Mouse (Mus musculus) embryonic facial prominence, embryonic 15.5 days (tissue): ENCODE results near the gene Sntb2. TPM values are rescaled to one million over a fixed set of nuclear protein-coding genes. Genes with fewer than 3 reads are reported as not detected.
A peak's percentile ranks its signal among the peaks of the same experiment; 100 is the strongest.
"Not testable (repeated sequence)": the region's sequence is repeated elsewhere in the genome, so short reads cannot be mapped to it uniquely, and the experiment has no call there.

ENCODE experiments used
- ATAC-seq: fragments of 200-750 bp; cut with Nextera tagmentation; 2 replicates; pipeline ENCODE4 v1.8.0; 2017; ENCODE audit warnings: low read depth, moderate TSS enrichment; ENCODE audit not compliant: insufficient number of reproducible peaks, low FRiP score, low TSS enrichment
- H3K27ac ChIP-seq: fragments of 300-500 bp; sonication (generic); replicated peaks from 2 replicates; pipeline ENCODE4 v1.5.1; 2015; ENCODE audit warnings: mild to moderate bottlenecking, inconsistent platforms
- H3K27me3 ChIP-seq: fragments of 300-500 bp; sonication (generic); 2 replicates; pipeline ENCODE4 v1.6.1; 2015; ENCODE audit warnings: inconsistent platforms
- H3K36me3 ChIP-seq: fragments of 300-500 bp; sonication (generic); 2 replicates; pipeline ENCODE4 v1.6.1; 2015; ENCODE audit warnings: mild to moderate bottlenecking, inconsistent platforms
- H3K4me1 ChIP-seq: fragments of 300-500 bp; sonication (generic); 2 replicates; pipeline ENCODE4 v1.6.1; 2015; ENCODE audit warnings: inconsistent platforms
- H3K4me2 ChIP-seq: fragments of 300-500 bp; sonication (generic); replicated peaks from 2 replicates; pipeline ENCODE4 v1.6.1; 2015; ENCODE audit warnings: mild to moderate bottlenecking, inconsistent platforms
- H3K4me3 ChIP-seq: fragments of 300-500 bp; sonication (generic); replicated peaks from 2 replicates; pipeline ENCODE4 v1.5.1; 2015; ENCODE audit warnings: mild to moderate bottlenecking, inconsistent platforms
- H3K9ac ChIP-seq: fragments of 300-500 bp; sonication (generic); 2 replicates; pipeline ENCODE4 v1.6.1; 2015; ENCODE audit warnings: inconsistent platforms
- H3K9me3 ChIP-seq: fragments of 300-500 bp; sonication (generic); replicated peaks from 2 replicates; pipeline ENCODE4 v1.6.1; 2016; ENCODE audit warnings: inconsistent platforms
- WGBS: fragments of 180-500 bp; shearing (Covaris S2); methylation state at CpG from one replicate; pipeline ENCODE4 v1.1.7; 2015; 5-methylcytosine and 5-hydroxymethylcytosine counted together
- polyA plus RNA-seq: library from polyadenylated mRNA; unstranded; fragments of >200 nt; fragmentation: Nextera tagmentation; extraction: Ambion mirVana; gene quantifications from 2 replicates; pipeline ENCODE4 v1.2.1, GENCODE M21; 2015

Sntb2 gene
- polyA plus RNA-seq, 1 experiment from 2014 or later: 18.3 TPM

- no peaks in the 10 kb centered on the region for H3K9me3 ChIP-seq
- no peak for ATAC-seq
- no peak overlapping the region for H3K27ac ChIP-seq
- no peak overlapping the region for H3K4me2 ChIP-seq
- H3K4me1 ChIP-seq: no peaks in the 10 kb centered on the region
- no peak overlapping the region for H3K4me3 ChIP-seq
- H3K36me3 ChIP-seq: peaks cover 59% of the 10 kb centered on the region
- H3K9ac ChIP-seq: no peak overlapping the region
- 87% methylated on average over 3 of the region's 3 CpGs for WGBS
- no peaks in the 10 kb centered on the region for H3K27me3 ChIP-seq
These were observed 72.2 kb downstream of the Sntb2 start for GRCm38 (mm10) chr8:107007795-107008194.

DNA sequence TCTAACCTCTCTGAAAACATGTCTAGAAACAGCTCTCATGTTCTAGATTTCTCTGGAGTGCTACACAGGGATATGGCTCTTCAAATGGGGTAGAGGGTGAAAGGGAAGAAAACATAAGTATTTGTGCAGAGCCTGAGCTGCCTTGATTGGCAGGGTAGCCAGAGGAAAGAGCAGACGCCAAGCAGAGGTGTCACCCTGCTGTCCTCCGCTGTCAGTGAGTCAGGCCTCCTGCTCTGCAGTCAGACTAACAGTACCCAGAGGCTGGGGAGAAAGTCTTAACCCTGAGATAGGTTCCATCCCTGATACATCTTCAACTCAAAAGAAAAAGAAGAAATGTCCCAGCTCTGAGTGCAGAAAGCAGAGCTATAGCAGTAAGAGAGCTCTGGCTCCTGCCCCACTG, 77.1 kb downstream of the Sntb2 start:
- ATAC-seq: no peak
- no peak overlapping the region for H3K9ac ChIP-seq
- 71% methylated on average over 2 of the region's 2 CpGs for WGBS
- H3K27me3 ChIP-seq: no peaks in the 10 kb centered on the region
- no peaks in the 10 kb centered on the region for H3K9me3 ChIP-seq
- no peak overlapping the region for H3K4me3 ChIP-seq
- H3K4me1 ChIP-seq: no peaks in the 10 kb centered on the region
- no peak overlapping the region for H3K4me2 ChIP-seq
- H3K27ac ChIP-seq: no peak overlapping the region
- peaks cover 42% of the 10 kb centered on the region for H3K36me3 ChIP-seq

DNA sequence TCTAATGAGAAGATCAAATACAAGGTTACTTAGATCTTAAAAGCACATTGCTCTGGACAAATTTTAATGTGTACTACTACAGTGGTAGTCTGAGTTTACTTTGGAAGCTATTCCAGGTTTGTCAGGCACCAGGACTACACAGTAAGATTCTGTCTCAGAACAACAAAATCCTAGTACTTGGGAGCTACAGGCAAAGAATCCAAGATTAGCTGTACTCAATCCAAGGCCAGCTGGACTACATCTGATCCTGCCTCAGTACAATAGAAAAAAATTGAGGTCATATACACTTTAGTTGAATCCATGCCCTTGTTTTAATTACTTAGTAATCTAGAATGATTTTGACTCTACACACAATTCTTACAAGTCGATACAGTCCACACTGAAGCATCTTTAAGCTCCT, 79.4 kb downstream of the Sntb2 start:
- H3K9me3 ChIP-seq: no peaks in the 10 kb centered on the region
- no peaks in the 10 kb centered on the region for H3K4me1 ChIP-seq
- no peak for ATAC-seq
- H3K4me2 ChIP-seq: no peak overlapping the region
- WGBS: 93% methylated on average over 1 of the region's 1 CpGs
- H3K27me3 ChIP-seq: no peaks in the 10 kb centered on the region
- H3K36me3 ChIP-seq: peaks cover 29% of the 10 kb centered on the region
- no peak overlapping the region for H3K27ac ChIP-seq
- no peak overlapping the region for H3K9ac ChIP-seq
- H3K4me3 ChIP-seq: no peak overlapping the region

- no peaks in the 10 kb centered on the region for H3K36me3 ChIP-seq
- H3K27me3 ChIP-seq: no peaks in the 10 kb centered on the region
- H3K4me2 ChIP-seq: no peak overlapping the region
- H3K9me3 ChIP-seq: no peaks in the 10 kb centered on the region
- ATAC-seq: no peak
- no peak overlapping the region for H3K27ac ChIP-seq
- WGBS: 88% methylated on average over 8 of the region's 8 CpGs
- no peak overlapping the region for H3K4me3 ChIP-seq
- no peak overlapping the region for H3K9ac ChIP-seq
- H3K4me1 ChIP-seq: no peaks in the 10 kb centered on the region
These were observed 87.9 kb downstream of the Sntb2 start for GRCm38 (mm10) chr8:107023479-107023878.

GRCm38 (mm10) chr8:107029310-107029709, 93.8 kb downstream of the Sntb2 start:
- Histone ChIP-seq H3K27ac (no peak overlapping the region), H3K9ac (no peak overlapping the region), H3K4me1 (peaks cover 18% of the 10 kb centered on the region), H3K9me3 (no peaks in the 10 kb centered on the region), H3K4me2 (no peak overlapping the region), H3K4me3 (no peak overlapping the region), H3K27me3 (no peaks in the 10 kb centered on the region), H3K36me3 (no peaks in the 10 kb centered on the region)
- WGBS: 69% methylated on average over 3 of the region's 3 CpGs
- ATAC-seq: no peak

- Histone ChIP-seq H3K4me3 (no peak overlapping the region), H3K9ac (no peak overlapping the region), H3K27me3 (no peaks in the 10 kb centered on the region), H3K4me2 (no peak overlapping the region), H3K36me3 (no peaks in the 10 kb centered on the region), H3K27ac (no peak overlapping the region; the same call in 1 of the 2 replicates), H3K9me3 (no peaks in the 10 kb centered on the region), H3K4me1 (peaks cover 18% of the 10 kb centered on the region)
- ATAC-seq: no peak
- WGBS: 60% methylated on average over 5 of the region's 5 CpGs
These were observed 94.5 kb downstream of the Sntb2 start for GRCm38 (mm10) chr8:107030058-107030457.

GRCm38 (mm10) chr8:107030650-107031576, 95.4 kb downstream of the Sntb2 start, which contains the start of gene Vps4a:
Gene Vps4a, plus strand, starts transcription at chr8:107031222.
- H3K4me1 ChIP-seq: peaks cover 18% of the 10 kb centered on the region
- H3K9me3 ChIP-seq: no peaks in the 10 kb centered on the region
- H3K4me3 ChIP-seq: peak within 1 kb of the TSS; percentile 96
- H3K27me3 ChIP-seq: no peaks in the 10 kb centered on the region
- peak; percentile 94 for ATAC-seq
- H3K36me3 ChIP-seq: no peaks in the 10 kb centered on the region
- H3K27ac ChIP-seq: peak within 1 kb of the TSS; percentile 89
- peak within 1 kb of the TSS; percentile 93 for H3K9ac ChIP-seq
- WGBS: 4% methylated on average over 66 of the region's 66 CpGs
- H3K4me2 ChIP-seq: peak within 1 kb of the TSS; percentile 72

DNA sequence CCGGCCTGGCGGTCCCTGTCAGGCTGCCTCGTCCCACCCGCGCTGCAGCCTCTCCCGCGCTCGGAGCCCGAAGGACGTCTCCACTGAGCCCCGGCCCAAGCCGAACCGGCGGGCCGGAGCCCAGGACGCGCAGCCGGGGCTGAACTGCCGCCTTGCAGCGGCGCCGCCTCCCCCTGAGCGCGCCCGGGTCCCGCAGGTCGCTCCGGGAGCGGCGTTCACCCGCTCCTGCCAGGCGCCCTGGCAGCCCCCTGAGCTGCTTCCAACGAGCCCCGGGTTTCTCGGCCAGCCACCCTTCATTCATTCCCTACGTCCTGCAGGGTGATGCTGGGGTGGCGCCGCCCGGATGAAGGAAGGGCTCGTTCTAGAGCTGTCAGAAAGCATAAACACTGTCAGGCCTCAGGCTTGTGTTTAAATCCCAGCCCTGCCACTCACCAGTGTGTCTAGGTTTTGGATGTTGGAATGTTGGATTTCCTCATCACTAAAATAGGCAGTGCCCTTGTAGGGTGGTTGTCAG, 96.1 kb downstream of the Sntb2 start:
- WGBS: under 1% methylated on average over 32 of the region's 40 CpGs

DNA sequence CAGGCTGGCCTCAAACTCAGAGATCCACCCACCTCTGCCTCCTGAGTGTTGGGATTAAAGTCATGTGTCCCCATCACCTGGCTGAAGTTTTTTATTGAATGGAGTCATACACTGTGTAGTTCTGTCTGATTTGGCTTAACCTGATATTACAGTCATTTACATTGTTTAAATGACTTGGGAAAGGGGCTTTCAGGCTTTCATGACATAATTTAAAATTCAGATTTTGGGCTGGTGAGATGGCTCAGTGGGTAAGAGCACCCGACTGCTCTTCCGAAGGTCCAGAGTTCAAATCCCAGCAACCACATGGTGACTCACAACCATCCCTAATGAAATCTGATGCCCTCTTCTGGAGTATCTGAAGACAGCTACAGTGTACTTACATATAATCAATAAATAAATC, 98.1 kb downstream of the Sntb2 start:
- H3K4me1 ChIP-seq: peaks cover 18% of the 10 kb centered on the region
- H3K9ac ChIP-seq, H3K27ac ChIP-seq, H3K9me3 ChIP-seq, ATAC-seq, H3K4me3 ChIP-seq, H3K27me3 ChIP-seq, H3K4me2 ChIP-seq: not testable (repeated sequence)
- H3K36me3 ChIP-seq: peaks cover 13% of the 10 kb centered on the region
- 91% methylated on average over 2 of the region's 2 CpGs for WGBS

More for the DNA sequence above, 96.1 kb downstream of the Sntb2 start:
- Histone ChIP-seq H3K4me2 (peak overlapping the region; percentile 72), H3K27ac (peak overlapping the region; percentile 89), H3K4me3 (peak overlapping the region; percentile 96), H3K9ac (peak overlapping the region; percentile 93), H3K4me1 (peaks cover 18% of the 10 kb centered on the region), H3K27me3 (no peaks in the 10 kb centered on the region), H3K36me3 (peaks cover 5% of the 10 kb centered on the region), H3K9me3 (no peaks in the 10 kb centered on the region)
- ATAC-seq: no peak; the same call in 1 of the 2 replicates

DNA sequence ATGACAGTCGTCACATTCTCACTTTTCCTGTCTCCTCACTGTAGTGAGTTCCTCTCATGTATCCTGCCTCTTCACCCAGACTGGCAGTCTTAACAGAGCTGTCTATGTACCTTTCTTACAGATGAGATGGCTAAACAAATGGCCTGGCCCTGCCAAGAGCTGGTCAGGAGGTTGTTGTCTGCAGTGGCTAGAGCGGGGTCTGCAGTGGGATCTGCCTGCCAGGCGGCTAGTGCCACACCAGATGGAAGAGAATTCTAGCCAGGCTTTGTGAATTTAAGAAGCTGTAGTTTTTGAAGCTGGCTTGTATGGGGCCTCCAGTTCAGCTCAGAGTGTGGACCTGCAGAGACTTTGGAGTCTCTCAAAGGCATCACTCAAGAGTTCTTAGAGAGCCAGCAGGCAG, 100.1 kb downstream of the Sntb2 start:
- H3K4me2 ChIP-seq: no peak overlapping the region
- ATAC-seq: no peak
- H3K36me3 ChIP-seq: peaks cover 32% of the 10 kb centered on the region
- peaks cover 18% of the 10 kb centered on the region for H3K4me1 ChIP-seq
- H3K4me3 ChIP-seq: no peak overlapping the region
- H3K27me3 ChIP-seq: no peaks in the 10 kb centered on the region
- 93% methylated on average over 3 of the region's 3 CpGs for WGBS
- H3K9me3 ChIP-seq: no peaks in the 10 kb centered on the region
- H3K9ac ChIP-seq: no peak overlapping the region
- no peak overlapping the region for H3K27ac ChIP-seq

- Histone ChIP-seq H3K9ac (no peak overlapping the region), H3K9me3 (no peaks in the 10 kb centered on the region), H3K36me3 (peaks cover 42% of the 10 kb centered on the region), H3K27me3 (no peaks in the 10 kb centered on the region), H3K4me2 (no peak overlapping the region), H3K4me1 (peaks cover 18% of the 10 kb centered on the region), H3K27ac (no peak overlapping the region), H3K4me3 (no peak overlapping the region)
- ATAC-seq: no peak
- whole genome bisulfite sequencing: 92% methylated on average over 8 of the region's 8 CpGs
These were observed 101.1 kb downstream of the Sntb2 start for GRCm38 (mm10) chr8:107036626-107037025.
